Mouse (Mus musculus) C2C12 (cell line): ENCODE results near the gene Dnajb7.

Experiments used
- CTCF ChIP-seq: IDR thresholded peaks from one replicate; pipeline ENCODE4 v1.5.1; 2011; ENCODE audit not compliant: control insufficient read depth, insufficient read depth, insufficient read length
- FOSL1 ChIP-seq: IDR thresholded peaks from one replicate; pipeline ENCODE4 v1.8.0; 2011; ENCODE audit warnings: mild to moderate bottlenecking, low read length; ENCODE audit not compliant: poor library complexity, insufficient read depth, severe bottlenecking
- MAX ChIP-seq: IDR thresholded peaks from one replicate; pipeline ENCODE4 v1.6.1; 2011; ENCODE audit warnings: mild to moderate bottlenecking, control low read depth
- USF1 ChIP-seq: IDR thresholded peaks from one replicate; pipeline ENCODE4 v1.6.1; 2011; ENCODE audit warnings: low read depth, mild to moderate bottlenecking, control low read depth, moderate library complexity

GRCm38 (mm10) chr15:81361417-81362015 lies 46.6 kb downstream of the Dnajb7 start:
- TF ChIP-seq MAX = no peak
- no peak for TF ChIP-seq CTCF
- no peak for TF ChIP-seq USF1
- TF ChIP-seq FOSL1 = no peak
